Mouse (Mus musculus): ENCODE data around the gene Npb. TPM values are rescaled to one million over a fixed set of nuclear protein-coding genes. Genes with fewer than 3 reads are reported as not detected.

Gene Npb
- total RNA-seq, 2 experiments from 2014 or later: 1.0 to 1.3 TPM

DNA sequence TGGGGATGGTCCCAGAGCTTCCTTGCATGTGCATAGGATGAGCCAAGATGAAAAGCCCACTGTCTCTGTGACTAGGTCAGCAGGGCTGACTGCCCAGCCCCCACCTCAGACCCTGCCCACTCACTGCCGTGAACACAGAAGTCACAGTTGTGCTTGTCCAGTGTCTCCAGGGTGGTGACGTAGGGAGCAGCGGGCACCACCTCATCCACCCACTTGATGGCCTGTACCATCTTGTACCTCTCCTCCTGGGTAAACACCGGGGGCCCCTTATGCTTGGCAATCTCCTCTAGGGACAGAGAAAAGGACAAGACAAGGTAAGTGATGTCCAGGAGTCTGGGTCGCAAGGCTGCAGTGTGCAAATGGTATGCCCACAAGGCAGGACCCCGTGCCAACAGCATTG lies 6.9 kb downstream of the Npb start:
- DNase-seq: no peak

GRCm38 (mm10) chr11:120615606-120616203 lies 7.4 kb downstream of the Npb start:
- no peak for DNase-seq

GRCm38 (mm10) chr11:120616617-120617294 lies 8.5 kb downstream of the Npb start:
- DNase-seq: no peak

GRCm38 (mm10) chr11:120617519-120618112 lies 9.3 kb downstream of the Npb start, which contains the start of gene Pcyt2:
Pcyt2 (minus strand) TSS chr11:120617936.
- DNase-seq: peak; percentile 96

GRCm38 (mm10) chr11:120618619-120619535 lies 10.6 kb downstream of the Npb start:
- no peak for DNase-seq

DNA sequence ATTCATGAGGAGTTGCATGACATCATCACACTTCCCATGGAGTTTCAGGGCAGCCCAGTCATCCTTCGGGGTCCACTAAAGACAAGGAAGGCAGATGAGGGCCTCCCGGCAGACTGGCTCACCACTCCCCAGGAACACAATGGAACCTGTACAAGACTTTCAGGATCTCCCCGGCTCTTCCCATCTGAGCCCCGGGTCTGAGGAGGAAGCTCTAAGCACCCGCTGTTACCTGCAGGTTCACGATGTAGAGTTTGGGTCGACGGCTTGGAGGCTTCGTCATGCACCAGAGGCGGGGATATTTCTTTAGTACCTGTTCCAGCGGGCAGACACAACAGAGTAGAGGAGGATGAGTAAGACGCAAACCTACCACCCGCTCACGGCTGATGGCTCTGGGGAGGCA lies 11.9 kb downstream of the Npb start:
- DNase-seq: no peak

- no peak for DNase-seq
Observed at GRCm38 (mm10) chr11:120622805-120623204, 14.5 kb downstream of the Npb start.

GRCm38 (mm10) chr11:120623961-120624679 lies 15.8 kb downstream of the Npb start:
- DNase-seq: peak; percentile 81

DNA sequence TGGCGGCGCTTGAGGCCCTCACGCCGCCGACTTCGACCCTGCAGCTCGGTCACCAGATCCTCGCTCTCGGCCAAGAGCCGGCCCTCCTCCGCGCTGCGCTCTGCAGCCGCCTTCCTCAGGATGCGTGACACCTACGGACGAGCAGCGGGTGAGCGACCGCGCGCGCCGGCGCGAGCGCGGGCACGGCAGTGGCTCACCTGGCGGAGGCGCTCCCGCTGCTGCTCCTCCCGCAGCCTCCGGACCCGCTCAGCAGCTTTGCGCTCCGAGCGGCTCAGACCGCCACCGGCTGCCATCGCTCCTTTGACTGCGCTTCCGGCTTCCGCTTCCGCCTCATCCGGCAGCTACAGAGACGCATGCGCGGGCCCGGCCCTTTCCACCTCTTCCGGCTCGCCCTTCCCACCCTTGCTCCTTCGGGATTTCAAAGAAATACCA lies 16.4 kb downstream of the Npb start:
- peak; percentile 92 for DNase-seq

DNA sequence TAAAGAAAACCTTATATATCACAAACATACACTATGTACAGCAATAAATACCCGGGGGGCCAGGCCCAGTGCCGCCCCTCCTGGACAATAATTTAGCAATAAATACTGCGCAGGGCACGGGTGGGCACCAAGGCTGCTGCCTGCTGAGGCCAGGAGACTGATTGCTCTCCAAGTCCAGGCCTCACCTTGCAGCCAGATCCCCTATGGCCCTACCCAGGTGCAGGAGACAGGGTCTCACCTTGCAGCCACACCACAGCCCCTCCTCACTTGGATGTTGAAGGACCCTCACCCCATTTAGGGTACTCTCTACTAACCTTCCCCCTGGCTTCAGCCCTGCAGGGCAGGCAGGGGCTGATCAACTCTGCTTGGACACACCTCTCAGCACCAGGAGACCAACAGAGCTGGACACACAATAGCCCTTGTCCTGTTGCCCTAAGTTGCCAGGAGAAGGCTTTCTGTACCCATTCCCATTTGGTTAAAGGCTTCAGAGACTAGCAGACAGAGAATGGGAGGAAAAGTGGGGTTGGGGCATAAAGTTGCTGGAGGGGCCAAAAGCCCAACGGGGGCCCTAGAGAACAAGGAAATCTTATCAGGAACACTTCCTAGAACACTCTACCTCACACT lies 17.0 kb downstream of the Npb start, which contains the start of gene Sirt7:
Gene Sirt7, minus strand, starts transcription at position 89 of the 624 bp plus-strand sequence.
- DNase-seq: no peak

DNA sequence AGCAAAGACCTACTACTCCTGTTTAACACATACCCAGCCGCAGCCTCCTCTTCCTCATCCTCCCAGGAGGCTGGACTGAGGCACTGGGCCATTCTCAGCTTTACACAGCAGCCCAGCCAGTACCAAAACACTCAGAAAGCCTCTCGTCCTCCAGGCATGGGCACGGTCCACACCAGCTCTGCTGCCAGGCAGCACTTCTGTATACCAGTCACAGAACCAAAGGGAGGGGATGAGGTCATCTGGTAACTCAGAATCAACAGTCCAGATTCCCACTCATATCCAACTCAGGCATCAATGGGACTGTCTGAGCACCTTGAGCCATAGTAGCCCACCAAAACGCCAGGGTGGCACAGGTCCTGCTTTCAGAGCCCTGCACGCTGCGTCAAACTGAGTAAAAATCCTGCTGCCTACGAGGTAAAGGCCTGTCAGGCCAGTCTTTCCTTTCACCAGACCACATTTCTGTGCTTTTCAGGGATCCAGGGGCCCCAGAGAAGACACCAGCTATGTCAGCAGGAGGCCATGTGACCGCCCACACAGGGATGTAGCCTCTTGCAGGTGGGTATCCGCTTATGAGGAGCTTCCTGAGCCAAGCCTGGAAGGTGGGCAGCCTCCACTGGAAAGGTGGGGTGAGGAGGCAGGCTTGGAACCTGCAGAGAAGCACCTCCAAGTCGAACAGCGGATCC lies 18.6 kb downstream of the Npb start:
- DNase-seq: no peak

DNA sequence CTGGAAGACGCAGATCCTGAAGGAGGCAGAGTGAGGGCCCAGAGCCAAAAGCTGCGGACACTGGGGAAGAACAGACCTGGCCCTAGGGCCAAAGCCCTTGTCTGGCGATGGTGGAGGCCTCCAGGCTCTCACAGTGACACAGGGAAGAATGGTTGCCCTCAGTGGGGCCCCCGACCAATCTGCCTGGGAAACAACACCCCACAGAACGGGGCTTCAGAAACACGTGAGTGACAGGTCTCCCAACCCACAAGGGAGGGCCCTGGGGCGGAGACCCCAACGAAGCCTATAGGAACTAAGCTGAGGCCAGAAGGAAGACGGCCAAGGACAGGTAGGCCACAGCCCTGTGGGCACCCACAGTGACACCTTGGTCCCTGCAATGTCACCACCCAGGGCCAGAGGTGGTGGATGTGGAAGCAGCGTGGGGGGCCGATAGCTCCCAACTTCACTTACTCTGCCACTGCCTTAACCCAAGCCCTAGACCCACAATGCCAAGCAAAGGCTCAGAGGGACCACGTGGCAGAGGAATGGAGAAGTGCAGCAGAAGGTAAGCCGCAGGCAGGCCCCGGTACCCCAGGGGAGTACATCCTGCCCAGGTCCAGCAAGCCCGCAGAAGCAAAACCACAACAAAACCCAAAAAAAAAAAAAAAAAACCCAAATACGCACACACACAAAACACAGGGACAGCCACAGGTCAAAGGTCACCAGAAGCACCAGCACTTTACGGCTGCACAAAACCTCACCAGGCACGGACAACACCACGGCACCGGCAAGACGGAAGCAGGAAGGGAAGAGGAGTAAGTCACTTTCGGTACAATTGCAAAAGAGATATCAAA lies 19.4 kb downstream of the Npb start:
- DNase-seq: no peak

DNA sequence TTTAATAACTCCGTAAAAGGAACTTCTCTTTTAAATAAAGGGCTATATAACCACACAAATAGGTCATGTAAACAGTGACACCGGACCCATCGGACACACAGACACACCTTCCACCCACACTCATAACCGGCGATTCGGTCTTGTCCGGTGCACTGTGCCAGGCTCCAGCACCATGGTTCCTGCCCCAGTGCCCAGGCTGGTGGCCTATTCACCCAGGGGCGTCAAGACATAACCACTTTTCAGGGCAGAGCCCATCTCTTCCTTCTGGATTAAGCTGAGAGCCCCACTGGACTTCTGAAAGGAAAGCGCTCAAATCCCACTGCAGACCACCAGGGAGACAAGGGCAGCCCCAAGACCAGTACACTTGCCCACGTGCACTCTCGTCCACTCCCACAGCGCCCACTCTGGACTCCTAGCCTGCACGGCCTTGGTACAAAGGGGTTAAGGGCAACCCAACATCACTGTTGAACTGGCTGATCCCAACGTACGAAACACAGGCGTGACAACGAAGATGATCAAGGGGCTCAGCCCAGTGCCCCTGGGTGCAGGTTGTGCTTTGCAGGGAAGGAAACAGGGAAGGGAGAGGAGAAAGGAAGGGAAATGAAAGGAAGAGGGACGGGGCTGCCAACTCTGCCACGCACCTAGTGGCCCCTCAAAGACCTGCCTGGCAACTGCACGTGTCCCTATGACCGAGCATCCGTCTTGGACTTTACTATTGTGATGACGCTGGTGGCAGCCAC lies 20.5 kb downstream of the Npb start:
- no peak for DNase-seq

DNA sequence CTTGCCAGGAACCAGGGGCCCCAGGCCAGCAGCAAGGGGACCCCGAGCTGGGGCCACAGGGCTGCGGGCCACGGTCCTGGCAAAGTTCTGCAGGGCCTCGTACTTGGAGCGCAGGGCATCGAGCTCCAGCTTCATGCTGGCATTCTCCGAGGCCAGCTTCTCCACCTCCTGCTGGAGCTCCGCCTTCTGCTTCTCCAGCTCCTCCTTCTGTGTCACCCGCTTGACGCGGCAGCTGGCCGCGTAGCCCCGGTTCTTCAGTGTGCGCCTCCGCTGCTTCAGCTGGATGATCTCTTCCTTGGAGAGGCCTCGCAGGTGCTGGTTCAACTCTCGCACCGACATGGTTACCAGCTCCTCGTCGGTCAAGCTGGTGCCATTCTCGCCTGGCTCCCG lies 21.1 kb downstream of the Npb start:
- no peak for DNase-seq

DNA sequence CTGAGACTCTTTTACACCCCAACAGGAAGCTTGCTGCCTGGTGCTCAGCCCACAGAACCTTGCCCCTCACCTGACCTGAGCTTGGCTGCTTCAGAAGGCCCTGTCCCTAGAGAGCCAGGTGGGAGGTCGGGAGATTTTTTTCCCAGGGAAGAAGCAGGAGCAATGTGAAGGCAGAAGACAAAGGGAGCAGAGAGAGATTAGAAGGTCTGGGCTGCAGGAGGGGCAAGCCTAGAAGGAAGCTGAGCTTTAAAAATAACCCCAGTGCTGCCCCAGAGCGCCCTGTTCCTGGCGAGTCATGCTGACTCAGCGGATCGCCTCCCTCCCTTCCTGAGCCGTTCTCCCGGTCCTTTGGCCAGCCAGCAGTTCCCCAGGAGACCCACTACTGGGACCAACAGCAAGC lies 21.6 kb downstream of the Npb start:
- peak; percentile 73 for DNase-seq

GRCm38 (mm10) chr11:120630401-120630871 lies 22.2 kb downstream of the Npb start:
- DNase-seq: peak; percentile 69

DNA sequence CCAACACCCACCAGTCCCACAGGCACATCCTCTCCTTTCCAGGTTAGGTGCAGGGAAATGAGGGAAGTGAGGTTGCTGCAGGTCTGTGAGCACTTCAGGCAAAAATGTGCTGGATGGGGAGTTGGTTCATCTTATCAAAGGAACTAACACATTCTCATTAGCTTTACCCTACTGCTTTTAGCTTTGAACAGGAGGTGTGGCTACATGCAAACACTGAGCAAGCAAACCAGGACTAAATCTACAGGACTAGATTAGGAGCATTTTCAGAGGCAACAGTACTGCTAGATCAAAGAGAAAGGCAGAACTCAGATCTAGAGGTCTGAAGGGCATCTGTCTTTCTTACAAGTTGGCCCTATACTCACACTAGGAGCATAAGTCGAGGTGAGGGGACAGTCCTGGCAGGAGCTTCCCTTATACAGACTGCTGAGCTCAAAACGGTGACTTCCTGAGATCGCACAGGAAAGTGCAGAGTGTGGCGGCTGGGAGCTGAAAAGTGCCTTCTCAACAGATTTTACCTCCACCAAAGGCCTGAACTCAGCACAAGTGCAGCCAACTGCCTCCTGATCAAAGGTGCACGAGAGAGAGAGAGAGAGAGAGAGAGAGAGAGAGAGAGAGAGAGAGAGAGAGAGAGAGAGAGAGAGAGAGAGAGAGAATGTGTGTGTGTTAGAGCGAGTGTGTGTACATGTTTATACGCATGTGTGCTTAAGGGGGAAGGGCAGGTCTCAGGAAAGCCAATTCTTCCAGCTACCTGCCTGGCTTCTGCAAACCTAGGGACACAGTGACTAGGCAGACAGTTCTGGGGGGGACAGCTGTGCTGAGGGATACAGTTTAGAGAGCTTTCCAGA lies 22.8 kb downstream of the Npb start:
- no peak for DNase-seq
